Mouse (Mus musculus): ENCODE results near the gene Cfap45.

Cfap45 gene

GRCm38 (mm10) chr1:172520576-172521440 lies at the start of gene Cfap45:
Gene Cfap45 (plus strand): TSS chr1:172520801.
- DNase-seq (ENCODE audit: low spot score) = peak; percentile 85

GRCm38 (mm10) chr1:172472909-172473308 lies 47.7 kb upstream of the Cfap45 start:
- DNase-seq (ENCODE audit: low spot score) = no peak

GRCm38 (mm10) chr1:172474196-172474595 lies 46.4 kb upstream of the Cfap45 start:
- no peak for DNase-seq (ENCODE audit: low spot score)

GRCm38 (mm10) chr1:172475054-172475741 lies 45.4 kb upstream of the Cfap45 start, which contains the start of gene Slamf9:
Gene Slamf9 (plus strand): TSS chr1:172475358.
- no peak for DNase-seq (ENCODE audit: low spot score)

GRCm38 (mm10) chr1:172478020-172478419 lies 42.6 kb upstream of the Cfap45 start:
- no peak for DNase-seq (ENCODE audit: low spot score)

GRCm38 (mm10) chr1:172480376-172480775 lies 40.2 kb upstream of the Cfap45 start:
- DNase-seq (ENCODE audit: low spot score) = no peak

- DNase-seq (ENCODE audit: low spot score) = no peak
These were observed 39.5 kb upstream of the Cfap45 start for GRCm38 (mm10) chr1:172481111-172481510.

- peak; percentile 89 for DNase-seq (ENCODE audit: low spot score)
These were observed 38.9 kb upstream of the Cfap45 start, which contains the start of gene Igsf9 for GRCm38 (mm10) chr1:172481540-172482280. Gene Igsf9 (plus strand): TSS chr1:172481788.

GRCm38 (mm10) chr1:172482518-172483360 lies 37.9 kb upstream of the Cfap45 start:
- no peak for DNase-seq (ENCODE audit: low spot score)

- no peak for DNase-seq (ENCODE audit: low spot score)
These were observed 37.3 kb upstream of the Cfap45 start for GRCm38 (mm10) chr1:172483361-172483660.

- DNase-seq (ENCODE audit: low spot score) = no peak
These were observed 36.4 kb upstream of the Cfap45 start for GRCm38 (mm10) chr1:172484236-172484635.

GRCm38 (mm10) chr1:172484671-172485070 lies 35.9 kb upstream of the Cfap45 start:
- no peak for DNase-seq (ENCODE audit: low spot score)

- no peak for DNase-seq (ENCODE audit: low spot score)
These were observed 34.8 kb upstream of the Cfap45 start for GRCm38 (mm10) chr1:172485821-172486220.

- DNase-seq (ENCODE audit: low spot score) = no peak
These were observed 34.4 kb upstream of the Cfap45 start for GRCm38 (mm10) chr1:172486236-172486635.

GRCm38 (mm10) chr1:172486651-172487050 lies 34.0 kb upstream of the Cfap45 start:
- no peak for DNase-seq (ENCODE audit: low spot score)

- no peak for DNase-seq (ENCODE audit: low spot score)
These were observed 32.7 kb upstream of the Cfap45 start for GRCm38 (mm10) chr1:172487859-172488258.

GRCm38 (mm10) chr1:172488831-172489230 lies 31.8 kb upstream of the Cfap45 start:
- no peak for DNase-seq (ENCODE audit: low spot score)

- DNase-seq (ENCODE audit: low spot score) = no peak
These were observed 30.9 kb upstream of the Cfap45 start for GRCm38 (mm10) chr1:172489585-172490250.

- peak; percentile 59 for DNase-seq (ENCODE audit: low spot score)
These were observed 30.3 kb upstream of the Cfap45 start for GRCm38 (mm10) chr1:172490261-172490661.

- DNase-seq (ENCODE audit: low spot score) = no peak
These were observed 28.6 kb upstream of the Cfap45 start for GRCm38 (mm10) chr1:172492047-172492446.

- DNase-seq (ENCODE audit: low spot score) = no peak
These were observed 27.1 kb upstream of the Cfap45 start for GRCm38 (mm10) chr1:172493516-172493915.
